Mouse (Mus musculus) kidney, adult 2 months (tissue): ENCODE results near the gene B4galt5. TPM values are rescaled to one million over a fixed set of nuclear protein-coding genes. Genes with fewer than 3 reads are reported as not detected.

ENCODE experiments used
- DNase-seq: peaks from one replicate; pipeline ENCODE4 v3.0.0; 2021
- H3K27ac ChIP-seq: fragments of 200-500 bp; 2 replicates; pipeline ENCODE4 v1.5.1; 2012; ENCODE audit warnings: low read depth, low read length, control low read depth, inconsistent platforms; ENCODE audit not compliant: insufficient read depth
- H3K27me3 ChIP-seq: fragments of 200-500 bp; replicated peaks from 2 replicates; pipeline ENCODE4 v1.6.1; 2012; ENCODE audit warnings: mild to moderate bottlenecking, moderate library complexity, low read length, inconsistent platforms; ENCODE audit not compliant: control insufficient read depth, insufficient read depth
- H3K36me3 ChIP-seq: fragments of 200-500 bp; 2 replicates; pipeline ENCODE4 v1.6.1; 2012; ENCODE audit warnings: mild to moderate bottlenecking, moderate library complexity, low read length, inconsistent platforms; ENCODE audit not compliant: control insufficient read depth, insufficient read depth
- H3K4me1 ChIP-seq: fragments of 200-500 bp; 2 replicates; pipeline ENCODE4 v1.6.1; 2011; ENCODE audit warnings: low read length; ENCODE audit not compliant: control insufficient read depth, insufficient read depth
- H3K4me3 ChIP-seq: fragments of 200-500 bp; 2 replicates; pipeline ENCODE4 v1.5.1; 2011; ENCODE audit warnings: mild to moderate bottlenecking, low read depth, low read length, control low read depth; ENCODE audit not compliant: insufficient read depth
- CTCF ChIP-seq: fragments of 200-500 bp; conservative IDR thresholded peaks from 2 replicates; pipeline ENCODE4 v1.5.1; 2011; ENCODE audit warnings: low read depth, mild to moderate bottlenecking, control low read depth, low read length, moderate library complexity, mixed read lengths; ENCODE audit not compliant: insufficient read depth, insufficient read length
- POLR2A ChIP-seq: fragments of 200-500 bp; IDR thresholded peaks from one replicate; pipeline ENCODE4 v1.6.1; 2011; ENCODE audit warnings: low read depth, low read length, control low read depth
- WGBS: fragments of 180-500 bp; shearing (Covaris S2); methylation state at CpG from one replicate; pipeline ENCODE4 v1.1.7; 2018; 5-methylcytosine and 5-hydroxymethylcytosine counted together
- polyA plus RNA-seq: library from polyadenylated mRNA; depleted of rRNA; stranded (reverse); fragments of >200 nt; gene quantifications from 2 replicates; pipeline ENCODE4 v1.2.3, GENCODE M21; 2012

B4galt5 gene
- polyA plus RNA-seq, 1 experiment: 51.5 TPM

GRCm38 (mm10) chr2:167299861-167300667 lies 48.9 kb downstream of the B4galt5 start:
- Histone ChIP-seq H3K27ac (no peak overlapping the region), H3K36me3 (no peaks in the 10 kb centered on the region; the same call in 1 of the 2 replicates), H3K4me1 (no peaks in the 10 kb centered on the region; the same call in 1 of the 2 replicates), H3K4me3 (no peak overlapping the region), H3K27me3 (no peaks in the 10 kb centered on the region)
- 55% methylated on average over 6 of the region's 6 CpGs for WGBS
- TF ChIP-seq POLR2A: no peak
- TF ChIP-seq CTCF: no peak
- peak; percentile 53 for DNase-seq

GRCm38 (mm10) chr2:167298729-167299705 lies 50.0 kb downstream of the B4galt5 start:
- no peak for TF ChIP-seq CTCF
- TF ChIP-seq POLR2A: no peak
- H3K36me3 ChIP-seq: no peaks in the 10 kb centered on the region; the same call in 1 of the 2 replicates
- 80% methylated on average over 27 of the region's 27 CpGs for WGBS
- no peak overlapping the region for H3K27ac ChIP-seq
- no peaks in the 10 kb centered on the region; the same call in 1 of the 2 replicates for H3K4me1 ChIP-seq
- no peak overlapping the region for H3K4me3 ChIP-seq
- DNase-seq: no peak
- H3K27me3 ChIP-seq: no peaks in the 10 kb centered on the region

GRCm38 (mm10) chr2:167297985-167298384 lies 51.0 kb downstream of the B4galt5 start:
- no peak for DNase-seq
- Histone ChIP-seq H3K27ac (no peak overlapping the region), H3K4me1 (no peaks in the 10 kb centered on the region; the same call in 1 of the 2 replicates), H3K36me3 (no peaks in the 10 kb centered on the region; the same call in 1 of the 2 replicates), H3K4me3 (no peak overlapping the region), H3K27me3 (no peaks in the 10 kb centered on the region)
- WGBS: 94% methylated on average over 11 of the region's 11 CpGs
- no peak for TF ChIP-seq CTCF
- no peak for TF ChIP-seq POLR2A

- no peak overlapping the region for H3K27ac ChIP-seq
- no peak for DNase-seq
- H3K4me1 ChIP-seq: no peaks in the 10 kb centered on the region
- H3K27me3 ChIP-seq: no peaks in the 10 kb centered on the region
- TF ChIP-seq CTCF (no peak), POLR2A (no peak)
- no peaks in the 10 kb centered on the region; the same call in 1 of the 2 replicates for H3K36me3 ChIP-seq
- WGBS: 81% methylated on average over 15 of the region's 15 CpGs
- no peak overlapping the region for H3K4me3 ChIP-seq
Measured at GRCm38 (mm10) chr2:167294926-167295325, 54.1 kb downstream of the B4galt5 start.

GRCm38 (mm10) chr2:167294216-167294615 lies 54.8 kb downstream of the B4galt5 start:
- TF ChIP-seq CTCF: no peak
- no peak for TF ChIP-seq POLR2A
- H3K4me3 ChIP-seq: no peak overlapping the region
- DNase-seq: no peak
- H3K27ac ChIP-seq: no peak overlapping the region
- 89% methylated on average over 7 of the region's 7 CpGs for WGBS
- H3K4me1 ChIP-seq: no peaks in the 10 kb centered on the region
- no peaks in the 10 kb centered on the region; the same call in 1 of the 2 replicates for H3K36me3 ChIP-seq
- H3K27me3 ChIP-seq: no peaks in the 10 kb centered on the region

- DNase-seq: peak; percentile 61
- TF ChIP-seq POLR2A: no peak
- TF ChIP-seq CTCF: no peak
- WGBS: 69% methylated on average over 13 of the region's 13 CpGs
- Histone ChIP-seq H3K4me3 (no peak overlapping the region), H3K36me3 (no peaks in the 10 kb centered on the region; the same call in 1 of the 2 replicates), H3K27ac (no peak overlapping the region), H3K27me3 (no peaks in the 10 kb centered on the region), H3K4me1 (no peaks in the 10 kb centered on the region)
Measured at GRCm38 (mm10) chr2:167293289-167294085, 55.5 kb downstream of the B4galt5 start.
